In the genomic region with DNA sequence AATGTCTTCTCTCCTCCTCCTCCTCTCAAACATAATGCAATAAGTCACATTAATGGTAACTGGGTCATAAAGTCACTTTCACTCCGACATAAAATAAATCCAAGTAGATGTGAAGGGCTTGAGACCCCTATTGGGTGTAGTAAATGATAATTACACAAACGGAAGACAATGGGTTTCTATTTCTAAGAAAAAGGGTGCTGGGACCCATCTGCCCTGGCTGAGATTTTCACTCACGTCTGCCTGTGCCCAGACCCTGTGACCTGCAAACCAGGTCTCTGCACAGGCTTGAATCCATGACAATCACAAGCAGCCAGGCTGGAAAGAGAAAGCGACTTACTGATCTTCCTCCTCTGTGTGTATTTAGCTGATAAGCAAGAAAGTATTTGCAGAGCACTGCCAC, we compare ENCODE assay signal across 14 mouse cellular contexts. TPM values are rescaled to one million over a fixed set of nuclear protein-coding genes. Genes with fewer than 3 reads are reported as not detected.
DNase-seq lines count a peak whose midpoint lies in the region; ATAC-seq lines count a peak whose summit lies in the region.
"Had no signal": no experiment of that assay in that cellular context is flagged by ENCODE, and none has a peak within 500 bp of the region (broad histone marks: within the 10 kb centered on the region; RNA-seq: fewer than 3 reads in every experiment).

No protein-coding gene starts in this region.

- DNase-seq in left cerebral cortex, postnatal 10 days (ENCODE audit: extremely low spot score in 1 of 2, low spot score in 2 of 2), result no peak
- no peak for DNase-seq in spleen, adult 12 weeks (ENCODE audit: low spot score)

- intact Hi-C loops in left cerebral cortex, postnatal 10 days (cut with DNase I), result no loop called here

- H3K36me3 ChIP-seq in heart, embryonic 13.5 days, result no peaks in the 10 kb centered on the region
- H3K36me3 ChIP-seq in heart, embryonic 11.5 days (ENCODE audit: control insufficient read depth, insufficient read depth, low read length), result no peaks in the 10 kb centered on the region
- H3K36me3 ChIP-seq in forebrain, embryonic 13.5 days (ENCODE audit: poor library complexity, severe bottlenecking), result no peaks in the 10 kb centered on the region
- no peaks in the 10 kb centered on the region for H3K36me3 ChIP-seq in hindbrain, embryonic 16.5 days (ENCODE audit: control insufficient read depth, insufficient read depth, low read length)
- H3K36me3 ChIP-seq in neural tube, embryonic 13.5 days, result no peaks in the 10 kb centered on the region
- H3K36me3 ChIP-seq: embryonic facial prominence, embryonic 15.5 days; heart, embryonic 10.5 days; stomach, embryonic 15.5 days had no signal

- peaks cover 52% of the 10 kb centered on the region for H3K4me1 ChIP-seq in heart, embryonic 13.5 days
- peaks cover 13% of the 10 kb centered on the region for H3K4me1 ChIP-seq in heart, embryonic 11.5 days (ENCODE audit: control insufficient read depth, insufficient read depth, low read length)
- H3K4me1 ChIP-seq in forebrain, embryonic 13.5 days, result peaks cover 37% of the 10 kb centered on the region
- peaks cover 37% of the 10 kb centered on the region for H3K4me1 ChIP-seq in hindbrain, embryonic 16.5 days (ENCODE audit: control insufficient read depth, insufficient read depth, low read depth, low read length)
- H3K4me1 ChIP-seq in neural tube, embryonic 13.5 days (replicated peaks), result peaks cover 51% of the 10 kb centered on the region

- no peaks in the 10 kb centered on the region for H3K9me3 ChIP-seq in heart, embryonic 13.5 days
- no peaks in the 10 kb centered on the region for H3K9me3 ChIP-seq in heart, embryonic 11.5 days (replicated peaks; ENCODE audit: control insufficient read depth, low read length)
- H3K9me3 ChIP-seq in forebrain, embryonic 13.5 days (replicated peaks), result no peaks in the 10 kb centered on the region
- H3K9me3 ChIP-seq in hindbrain, embryonic 16.5 days (ENCODE audit: control insufficient read depth, low read length), result no peaks in the 10 kb centered on the region
- no peaks in the 10 kb centered on the region for H3K9me3 ChIP-seq in neural tube, embryonic 13.5 days
- H3K9me3 ChIP-seq: embryonic facial prominence, embryonic 15.5 days; heart, embryonic 10.5 days; megakaryocyte, embryonic 14.5 days; stomach, embryonic 15.5 days had no signal

- 45% methylated on average over 4 of the region's 4 CpGs for WGBS in heart, embryonic 13.5 days
- 44% methylated on average over 4 of the region's 4 CpGs for WGBS in heart, embryonic 11.5 days (ENCODE audit: insufficient replicate concordance)
- WGBS in forebrain, embryonic 13.5 days, result 51% methylated on average over 4 of the region's 4 CpGs
- 45% methylated on average over 4 of the region's 4 CpGs for WGBS in hindbrain, embryonic 16.5 days
- 30% methylated on average over 4 of the region's 4 CpGs for WGBS in neural tube, embryonic 13.5 days

- peaks cover 29% of the 10 kb centered on the region for H3K27me3 ChIP-seq in heart, embryonic 13.5 days (replicated peaks)
- peaks cover 18% of the 10 kb centered on the region for H3K27me3 ChIP-seq in heart, embryonic 11.5 days (ENCODE audit: control insufficient read depth, insufficient read depth, low read length)
- H3K27me3 ChIP-seq in forebrain, embryonic 13.5 days, result peaks cover 20% of the 10 kb centered on the region
- H3K27me3 ChIP-seq in hindbrain, embryonic 16.5 days (replicated peaks; ENCODE audit: control insufficient read depth, insufficient read depth, low read length), result no peaks in the 10 kb centered on the region; the same call in 1 of the 2 replicates
- peaks cover 13% of the 10 kb centered on the region for H3K27me3 ChIP-seq in neural tube, embryonic 13.5 days

- H3K9ac ChIP-seq in heart, embryonic 13.5 days, result no peak overlapping the region
- H3K9ac ChIP-seq in heart, embryonic 11.5 days (ENCODE audit: low read depth, low read length), result no peak overlapping the region
- H3K9ac ChIP-seq in forebrain, embryonic 13.5 days, result no peak overlapping the region
- no peak overlapping the region for H3K9ac ChIP-seq in hindbrain, embryonic 16.5 days (ENCODE audit: low read depth, low read length)
- H3K9ac ChIP-seq in neural tube, embryonic 13.5 days, result peak overlapping the region; percentile 60
- H3K9ac ChIP-seq: embryonic facial prominence, embryonic 15.5 days; liver, embryonic 14.5 days; stomach, embryonic 15.5 days had no signal

- 0 out of 2 replicates have a peak overlapping the region, but pooled peaks have one; percentile 25 for H3K27ac ChIP-seq in heart, embryonic 13.5 days (replicated peaks)
- H3K27ac ChIP-seq in heart, embryonic 11.5 days (ENCODE audit: low read depth, low read length), result no peak overlapping the region
- H3K27ac ChIP-seq in forebrain, embryonic 13.5 days, result no peak overlapping the region
- H3K27ac ChIP-seq in hindbrain, embryonic 16.5 days (ENCODE audit: low read depth, low read length), result peak overlapping the region; percentile 40
- H3K27ac ChIP-seq in neural tube, embryonic 13.5 days (replicated peaks), result peak overlapping the region; percentile 87
- H3K27ac ChIP-seq: embryonic facial prominence, embryonic 15.5 days; heart, embryonic 10.5 days; liver, embryonic 14.5 days; stomach, embryonic 15.5 days had no signal

- H3K4me2 ChIP-seq in heart, embryonic 13.5 days, result no peak overlapping the region
- no peak overlapping the region for H3K4me2 ChIP-seq in heart, embryonic 11.5 days
- peak overlapping the region; percentile 94; the same call in 1 of the 2 replicates for H3K4me2 ChIP-seq in forebrain, embryonic 13.5 days
- peak overlapping the region; percentile 77 for H3K4me2 ChIP-seq in hindbrain, embryonic 16.5 days (ENCODE audit: low read length)
- H3K4me2 ChIP-seq in neural tube, embryonic 13.5 days, result peak overlapping the region; percentile 89
- H3K4me2 ChIP-seq: stomach, embryonic 15.5 days had no signal

- no peak for ATAC-seq in heart, embryonic 13.5 days (ENCODE audit: extremely low read depth, insufficient number of reproducible peaks, low FRiP score, low TSS enrichment)
- ATAC-seq in heart, embryonic 11.5 days (replicated peaks; ENCODE audit: insufficient number of reproducible peaks, low FRiP score, low TSS enrichment), result no peak
- no peak for ATAC-seq in forebrain, embryonic 13.5 days
- ATAC-seq in hindbrain, embryonic 16.5 days, result no peak
- no peak; the same call in 1 of the 2 replicates for ATAC-seq in neural tube, embryonic 13.5 days (ENCODE audit: low read depth)
- ATAC-seq in CD4-positive, CD25-positive, alpha-beta regulatory T cell, adult 4 months, result no peak

- H3K4me3 ChIP-seq in heart, embryonic 13.5 days, result no peak overlapping the region
- H3K4me3 ChIP-seq in heart, embryonic 11.5 days (ENCODE audit: low read depth, low read length), result no peak overlapping the region
- peak overlapping the region; percentile 74; the same call in 1 of the 2 replicates for H3K4me3 ChIP-seq in forebrain, embryonic 13.5 days
- H3K4me3 ChIP-seq in hindbrain, embryonic 16.5 days (ENCODE audit: low read length), result peak overlapping the region; percentile 87; the same call in 1 of the 2 replicates
- H3K4me3 ChIP-seq in neural tube, embryonic 13.5 days, result peak overlapping the region; percentile 73
- H3K4me3 ChIP-seq: embryonic facial prominence, embryonic 15.5 days had no signal

RNA-seq across cellular contexts. Expression of gene Pgbd5, which starts 4.3 kb away (rescaled TPM):
- 1.8 and 2.0 TPM in 2 replicates for polyA plus RNA-seq in heart, embryonic 13.5 days (2015; fragmentation: Nextera tagmentation; extraction: Ambion mirVana)
- polyA plus RNA-seq in heart, embryonic 11.5 days (2014; fragmentation: Nextera tagmentation; extraction: Ambion mirVana), result 1.9 and 2.4 TPM in 2 replicates
- 5.9 and 6.3 TPM in 2 replicates for polyA plus RNA-seq in forebrain, embryonic 13.5 days (2015; fragmentation: Nextera tagmentation; extraction: Ambion mirVana)
- polyA plus RNA-seq in hindbrain, embryonic 16.5 days (2015; fragmentation: Nextera tagmentation; extraction: Ambion mirVana), result 12.8 and 13.6 TPM in 2 replicates
- 9.2 and 11.6 TPM in 2 replicates for polyA plus RNA-seq in neural tube, embryonic 13.5 days (2015; fragmentation: Nextera tagmentation; extraction: Ambion mirVana)
- 100 to 1,000 TPM; 126 to 127 TPM for total RNA-seq in left cerebral cortex, postnatal 10 days (2021)
- not detected for polyA plus RNA-seq in CD4-positive, CD25-positive, alpha-beta regulatory T cell, adult 4 months (2017; shearing (Covaris generic))
- total RNA-seq: neutrophil, adult 5-6 weeks had no signal

Comparison
In these comparisons a context has a peak if more than half of its experiments do, and no peak if none do; other contexts are left out.
1. H3K27ac ChIP-seq: peak in heart, embryonic 13.5 days (single experiment), hindbrain, embryonic 16.5 days (single experiment) and neural tube, embryonic 13.5 days (single experiment); none in heart, embryonic 11.5 days (single experiment) and forebrain, embryonic 13.5 days (single experiment).
2. H3K4me2 ChIP-seq: peak in forebrain, embryonic 13.5 days (single experiment), hindbrain, embryonic 16.5 days (single experiment) and neural tube, embryonic 13.5 days (single experiment); none in heart, embryonic 13.5 days (single experiment) and heart, embryonic 11.5 days (single experiment).
3. H3K4me3 ChIP-seq: peak in forebrain, embryonic 13.5 days (single experiment), hindbrain, embryonic 16.5 days (single experiment) and neural tube, embryonic 13.5 days (single experiment); none in heart, embryonic 13.5 days (single experiment) and heart, embryonic 11.5 days (single experiment).